27 mouse cellular contexts compared by ENCODE assay signal in genomic region chr5:78556946-78557345, GRCm38 (mm10).
"Had no signal": no experiment of that assay in that cellular context is flagged by ENCODE, and none has a peak within 500 bp of the region (broad histone marks: within the 10 kb centered on the region; RNA-seq: fewer than 3 reads in every experiment).

No protein-coding gene starts in this region.

- H3K4me2 ChIP-seq: heart, embryonic 11.5 days; heart, embryonic 13.5 days; heart, embryonic 15.5 days; hindbrain, embryonic 14.5 days; kidney, embryonic 15.5 days; limb, embryonic 13.5 days; limb, embryonic 15.5 days; liver, embryonic 12.5 days had no signal

- H3K9me3 ChIP-seq: heart, embryonic 13.5 days; heart, embryonic 15.5 days; kidney, embryonic 15.5 days; limb, embryonic 13.5 days; limb, embryonic 15.5 days; liver, embryonic 12.5 days had no signal

- H3K27ac ChIP-seq: heart, adult 2 months; heart, embryonic 13.5 days; heart, embryonic 15.5 days; hindbrain, embryonic 14.5 days; kidney, embryonic 15.5 days; layer of hippocampus, adult 2 months; left cerebral cortex, adult 2 months; limb, embryonic 13.5 days; limb, embryonic 15.5 days; liver, embryonic 12.5 days; liver, embryonic 14.5 days had no signal

- ATAC-seq: hindbrain, embryonic 16.5 days; intestine, embryonic 16.5 days; liver, embryonic 12.5 days had no signal

- H3K9ac ChIP-seq: heart, embryonic 13.5 days; heart, embryonic 15.5 days; hindbrain, embryonic 14.5 days; kidney, embryonic 15.5 days; limb, embryonic 13.5 days; limb, embryonic 15.5 days; liver, embryonic 12.5 days; liver, embryonic 14.5 days had no signal

- H3K27me3 ChIP-seq: heart, embryonic 13.5 days; heart, embryonic 15.5 days; kidney, embryonic 15.5 days; limb, embryonic 13.5 days; limb, embryonic 15.5 days; liver, embryonic 12.5 days had no signal

- H3K36me3 ChIP-seq: heart, embryonic 13.5 days; heart, embryonic 15.5 days; kidney, embryonic 15.5 days; limb, embryonic 13.5 days; limb, embryonic 15.5 days; liver, embryonic 12.5 days had no signal

- DNase-seq: gastrocnemius, postnatal 14 days; gastrocnemius, postnatal 36 days; heart, adult 11 months; heart, adult 2 months; heart, postnatal 14 days; heart, postnatal 36 days; kidney, adult 11 months; kidney, adult 2 months; kidney, adult 9 months; kidney, postnatal 10 days; kidney, postnatal 25 days; kidney, postnatal 4 days; left cerebral cortex, postnatal 4 days; lung, adult 18-20 months had no signal

- H3K4me3 ChIP-seq: heart, adult 2 months; heart, embryonic 13.5 days; heart, embryonic 15.5 days; kidney, embryonic 15.5 days; layer of hippocampus, adult 2 months; left cerebral cortex, adult 2 months; limb, embryonic 13.5 days; limb, embryonic 15.5 days; liver, embryonic 12.5 days had no signal

- H3K4me1 ChIP-seq: heart, embryonic 13.5 days; heart, embryonic 15.5 days; kidney, embryonic 15.5 days; limb, embryonic 13.5 days; limb, embryonic 15.5 days; liver, embryonic 12.5 days had no signal
